Mouse (Mus musculus) ES-E14 (cell line): Measurements from ENCODE around the gene Usp47. TPM values are rescaled to one million over a fixed set of nuclear protein-coding genes. Genes with fewer than 3 reads are reported as not detected.

ENCODE experiments used
- DNase-seq: peaks from one replicate; pipeline ENCODE4 v3.0.0-alpha.2; 2013; ENCODE audit warnings: low read depth, low spot score
- H3K27ac ChIP-seq: 2 replicates; pipeline ENCODE4 v1.5.1; 2012; ENCODE audit warnings: low read depth, mild to moderate bottlenecking, low read length, moderate library complexity, mixed read lengths; ENCODE audit not compliant: poor library complexity, insufficient read depth, severe bottlenecking
- H3K36me3 ChIP-seq: 2 replicates; pipeline ENCODE4 v1.6.1; 2012; ENCODE audit warnings: mild to moderate bottlenecking, low read length, moderate library complexity, mixed read lengths; ENCODE audit not compliant: control insufficient read depth, poor library complexity, insufficient read depth, severe bottlenecking
- H3K4me1 ChIP-seq, 2 experiments: fragments of 150-350 bp in 1 of 2; sonication (generic) in 1 of 2; 2 replicates each; pipeline ENCODE4 v1.6.1; 2012; ENCODE audit warnings: low read length in 2 of 2, mild to moderate bottlenecking in 1 of 2, mixed read lengths in 1 of 2; ENCODE audit not compliant: control insufficient read depth in 2 of 2, insufficient read depth in 2 of 2, poor library complexity in 1 of 2
- H3K4me3 ChIP-seq, 2 experiments: fragments of 150-350 bp in 1 of 2; sonication (generic) in 1 of 2; 2 replicates each; pipeline ENCODE4 v1.5.1; 2012; ENCODE audit warnings: low read length in 2 of 2, low read depth in 1 of 2, mild to moderate bottlenecking in 1 of 2, mixed read lengths in 1 of 2; ENCODE audit not compliant: insufficient read depth in 1 of 2, poor library complexity in 1 of 2, severe bottlenecking in 1 of 2
- H3K9ac ChIP-seq: 2 replicates; pipeline ENCODE4 v1.6.1; 2012; ENCODE audit warnings: low read depth, mild to moderate bottlenecking, low read length, mixed read lengths; ENCODE audit not compliant: poor library complexity, insufficient read depth, severe bottlenecking
- H3K9me3 ChIP-seq: fragments of 150-350 bp; sonication (generic); 2 replicates; pipeline ENCODE4 v1.6.1; 2012; ENCODE audit warnings: low read depth, mild to moderate bottlenecking, low read length; ENCODE audit not compliant: control insufficient read depth, insufficient read depth
- CHD2 ChIP-seq: IDR thresholded peaks from 2 replicates; pipeline ENCODE4 v1.6.1; 2014; ENCODE audit warnings: mild to moderate bottlenecking, low read depth, low read length, inconsistent platforms
- HCFC1 ChIP-seq: IDR thresholded peaks from 2 replicates; pipeline ENCODE4 v1.6.1; 2012; ENCODE audit warnings: low read length, inconsistent platforms, borderline replicate concordance; ENCODE audit not compliant: insufficient read depth
- MAFK ChIP-seq: IDR thresholded peaks from 2 replicates; pipeline ENCODE4 v1.6.1; 2014; ENCODE audit warnings: mild to moderate bottlenecking, low read depth, low read length, inconsistent platforms; ENCODE audit not compliant: insufficient read depth
- ZC3H11A ChIP-seq: IDR thresholded peaks from 2 replicates; pipeline ENCODE4 v1.6.1; 2012; ENCODE audit warnings: low read depth, mild to moderate bottlenecking, inconsistent platforms, low read length, borderline replicate concordance
- ZNF384 ChIP-seq: IDR thresholded peaks from 2 replicates; pipeline ENCODE4 v1.6.1; 2012; ENCODE audit warnings: low read depth, low read length, inconsistent platforms
- in situ Hi-C, 2 experiments: fragments of 600-800 bp; cut with MboI; formaldehyde crosslinking; loops; one replicate each; pipeline ENCODE4 v1.15.1; 2025; ENCODE audit warnings: low sequenced_read_pairs in 2 of 2, inconsistent platforms in 1 of 2; ENCODE audit not compliant: unreplicated experiment in 2 of 2
- total RNA-seq: library from RNA; depleted of rRNA; stranded (reverse); fragments of 300-350 nt; gene quantifications from 2 replicates; pipeline ENCODE4 v1.2.3, GENCODE M21; 2012

Usp47 gene
- total RNA-seq, 1 experiment: 45.6 TPM

DNA sequence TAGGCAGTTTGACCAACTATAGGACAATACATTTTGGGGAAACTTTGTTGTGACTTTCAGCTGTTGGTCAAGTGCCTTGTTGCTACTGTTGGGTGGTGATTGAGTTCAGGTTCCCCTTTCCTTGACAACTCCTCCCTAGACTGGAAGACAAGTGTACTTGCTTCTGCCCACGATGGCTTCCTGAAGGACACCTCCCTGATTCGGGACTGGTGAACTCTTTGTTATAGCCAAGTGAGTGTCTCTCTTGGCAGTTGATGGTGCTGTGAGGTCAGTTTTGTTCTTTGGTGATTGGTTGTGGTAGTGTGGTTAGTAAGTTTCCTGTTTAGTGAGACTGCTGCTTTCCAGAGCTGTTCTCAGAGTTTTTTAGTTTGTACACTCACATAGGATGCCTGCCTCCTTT lies 19.5 kb downstream of the Usp47 start:
- no peak for DNase-seq
- H3K9ac ChIP-seq: no peak overlapping the region
- no peak overlapping the region for H3K4me3 ChIP-seq
- TF ChIP-seq MAFK: no peak
- no peak for TF ChIP-seq HCFC1
- no peaks in the 10 kb centered on the region for H3K9me3 ChIP-seq
- peaks cover 0 to 3% of the 10 kb centered on the region in 2 experiments; a peak in 2 of 4 replicates for H3K4me1 ChIP-seq
- H3K36me3 ChIP-seq: no peaks in the 10 kb centered on the region
- H3K27ac ChIP-seq: no peak overlapping the region
- in situ Hi-C loops: no loop called here

DNA sequence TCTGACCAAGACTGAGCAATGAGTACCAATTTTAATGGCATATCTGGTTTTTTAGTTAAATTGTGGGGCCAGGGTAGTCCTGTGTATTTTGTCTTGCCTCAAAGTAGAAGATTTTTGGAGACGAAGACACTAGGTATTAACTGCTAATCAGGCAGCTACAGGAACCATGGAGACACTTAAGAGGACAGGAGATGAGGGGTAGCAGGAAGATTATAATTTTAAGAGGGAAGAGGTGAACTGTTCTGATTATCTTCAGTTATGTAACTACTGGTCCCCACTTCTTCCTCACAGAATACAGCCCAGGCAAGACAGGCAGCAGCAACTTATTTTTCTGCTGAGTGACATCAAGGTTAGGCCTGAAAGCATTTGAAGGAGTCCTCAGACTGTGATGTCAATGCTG lies 21.9 kb downstream of the Usp47 start:
- Histone ChIP-seq H3K27ac (no peak overlapping the region), H3K4me1 (peaks cover 0 to 2% of the 10 kb centered on the region in 2 experiments; a peak in 1 of 4 replicates), H3K9ac (no peak overlapping the region), H3K9me3 (no peaks in the 10 kb centered on the region), H3K36me3 (no peaks in the 10 kb centered on the region), H3K4me3 (no peak overlapping the region)
- in situ Hi-C loops: no loop called here
- no peak for TF ChIP-seq ZC3H11A
- TF ChIP-seq HCFC1: no peak
- no peak for TF ChIP-seq ZNF384
- TF ChIP-seq CHD2: no peak
- no peak for TF ChIP-seq MAFK
- no peak for DNase-seq

DNA sequence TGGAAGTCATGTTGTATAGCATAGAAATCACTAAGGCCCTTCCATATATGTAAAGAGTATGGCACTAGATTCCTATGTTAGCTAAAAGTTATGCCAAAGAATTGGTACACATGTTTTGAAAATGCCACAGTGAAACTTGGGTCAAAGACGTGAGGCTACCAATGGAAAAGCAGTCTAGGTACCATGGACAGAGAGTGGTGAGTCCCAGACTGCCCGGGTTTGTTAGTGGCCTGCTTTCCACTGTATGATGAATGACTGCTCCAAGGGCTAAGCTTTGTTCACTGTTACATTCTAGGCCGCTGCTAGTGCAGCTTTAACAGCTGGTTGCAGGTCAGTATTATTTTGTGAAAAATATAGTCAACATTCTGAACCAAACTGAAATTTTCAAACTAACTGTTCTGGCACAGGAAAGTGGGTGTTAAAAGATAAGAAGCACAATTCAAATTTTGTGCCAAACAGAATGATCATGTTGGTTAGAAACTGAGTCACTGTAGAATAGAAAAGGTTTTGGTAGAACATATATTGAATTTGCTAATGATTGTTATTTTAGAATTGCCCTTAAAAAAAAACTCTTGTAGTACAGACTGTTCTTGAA lies 22.6 kb downstream of the Usp47 start:
- TF ChIP-seq HCFC1 (no peak), MAFK (no peak), CHD2 (no peak), ZC3H11A (no peak), ZNF384 (no peak)

DNA sequence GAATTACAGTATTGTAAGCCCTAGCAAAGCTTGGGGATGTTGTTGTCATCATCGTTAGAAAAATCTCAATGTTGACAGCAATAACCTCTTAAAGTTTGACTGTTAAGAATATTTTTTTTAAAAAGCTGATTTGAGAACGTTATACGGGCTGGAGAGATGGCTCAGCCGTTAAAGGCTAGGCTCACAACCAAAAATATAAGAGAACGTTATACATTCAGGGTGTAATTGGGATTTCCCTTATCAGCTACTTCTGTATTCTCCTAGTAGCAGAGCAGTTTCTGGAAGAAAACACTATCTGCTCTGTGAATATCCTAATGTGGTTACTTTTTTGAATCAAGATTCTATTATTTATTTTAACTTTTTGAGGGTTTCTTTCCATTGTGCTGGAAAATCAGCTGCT lies 25.3 kb downstream of the Usp47 start:
- in situ Hi-C loops: no loop called here
- DNase-seq: no peak
- no peaks in the 10 kb centered on the region for H3K36me3 ChIP-seq
- no peak overlapping the region for H3K9ac ChIP-seq
- no peak overlapping the region for H3K4me3 ChIP-seq
- TF ChIP-seq ZC3H11A: no peak
- H3K9me3 ChIP-seq: no peaks in the 10 kb centered on the region
- H3K4me1 ChIP-seq: no peaks in the 10 kb centered on the region
- H3K27ac ChIP-seq: no peak overlapping the region

More for the DNA sequence above, 22.6 kb downstream of the Usp47 start:
- peaks cover 0 to 2% of the 10 kb centered on the region in 2 experiments; a peak in 1 of 4 replicates for H3K4me1 ChIP-seq
- H3K36me3 ChIP-seq: no peaks in the 10 kb centered on the region
- H3K27ac ChIP-seq: no peak overlapping the region
- no peak overlapping the region for H3K4me3 ChIP-seq
- in situ Hi-C loops: no loop called here
- H3K9me3 ChIP-seq: no peaks in the 10 kb centered on the region
- no peak overlapping the region for H3K9ac ChIP-seq
- DNase-seq: no peak

DNA sequence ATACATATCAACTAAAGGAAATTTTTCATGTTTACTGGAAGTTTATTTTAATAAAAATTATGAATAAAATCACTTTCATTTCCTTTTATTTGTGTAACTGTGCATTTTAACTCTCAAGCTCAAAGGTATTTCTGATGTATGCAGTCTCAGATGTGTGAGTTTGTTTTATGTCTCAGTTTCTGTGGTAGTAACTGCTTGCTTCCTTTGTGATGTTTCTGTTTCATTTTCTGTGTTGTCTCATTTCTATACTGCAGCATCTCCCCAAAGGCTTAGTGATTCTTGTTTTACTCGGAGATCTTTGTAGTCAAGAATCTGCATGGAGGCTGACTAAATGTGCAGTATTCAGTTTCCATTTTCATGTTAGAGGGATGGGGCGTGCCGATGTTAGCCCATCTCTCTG lies 30.4 kb downstream of the Usp47 start:
- Histone ChIP-seq H3K4me1 (no peaks in the 10 kb centered on the region), H3K9ac (no peak overlapping the region), H3K9me3 (no peaks in the 10 kb centered on the region), H3K27ac (no peak overlapping the region), H3K4me3 (no peak overlapping the region), H3K36me3 (no peaks in the 10 kb centered on the region)
- TF ChIP-seq HCFC1 (no peak), ZC3H11A (no peak), ZNF384 (no peak), CHD2 (no peak), MAFK (no peak)
- in situ Hi-C loops: no loop called here
- DNase-seq: no peak
